Mouse (Mus musculus) heart, postnatal 10 days (tissue): ENCODE results near the gene Snx5. TPM values are rescaled to one million over a fixed set of nuclear protein-coding genes. Genes with fewer than 3 reads are reported as not detected.

Experiments used
- DNase-seq, 2 experiments: peaks; one replicate each; pipeline ENCODE4 v3.0.0; 2021
- intact Hi-C: fragments of 180-260 bp; cut with DNase I; formaldehyde crosslinking; loops from one replicate; pipeline ENCODE4 v1.15.1; 2025
- total RNA-seq, 2 experiments: library from RNA; stranded (reverse); gene quantifications; 2 replicates each; pipeline ENCODE4 v1.2.3; 2021

Gene Snx5
- total RNA-seq, 2 experiments from 2014 or later: 60.1 to 68.5 TPM

GRCm38 (mm10) chr2:144231115-144231514 is 39.6 kb downstream of the Snx5 start:
- intact Hi-C loops: no loop called here
- DNase-seq: no peak

- intact Hi-C loops: no loop called here
- DNase-seq: peak; percentile 35 to 48
These were observed 40.2 kb downstream of the Snx5 start for GRCm38 (mm10) chr2:144230498-144230897.

GRCm38 (mm10) chr2:144229647-144230046 is 41.1 kb downstream of the Snx5 start:
- no peak for DNase-seq
- intact Hi-C loops: no loop called here

DNA sequence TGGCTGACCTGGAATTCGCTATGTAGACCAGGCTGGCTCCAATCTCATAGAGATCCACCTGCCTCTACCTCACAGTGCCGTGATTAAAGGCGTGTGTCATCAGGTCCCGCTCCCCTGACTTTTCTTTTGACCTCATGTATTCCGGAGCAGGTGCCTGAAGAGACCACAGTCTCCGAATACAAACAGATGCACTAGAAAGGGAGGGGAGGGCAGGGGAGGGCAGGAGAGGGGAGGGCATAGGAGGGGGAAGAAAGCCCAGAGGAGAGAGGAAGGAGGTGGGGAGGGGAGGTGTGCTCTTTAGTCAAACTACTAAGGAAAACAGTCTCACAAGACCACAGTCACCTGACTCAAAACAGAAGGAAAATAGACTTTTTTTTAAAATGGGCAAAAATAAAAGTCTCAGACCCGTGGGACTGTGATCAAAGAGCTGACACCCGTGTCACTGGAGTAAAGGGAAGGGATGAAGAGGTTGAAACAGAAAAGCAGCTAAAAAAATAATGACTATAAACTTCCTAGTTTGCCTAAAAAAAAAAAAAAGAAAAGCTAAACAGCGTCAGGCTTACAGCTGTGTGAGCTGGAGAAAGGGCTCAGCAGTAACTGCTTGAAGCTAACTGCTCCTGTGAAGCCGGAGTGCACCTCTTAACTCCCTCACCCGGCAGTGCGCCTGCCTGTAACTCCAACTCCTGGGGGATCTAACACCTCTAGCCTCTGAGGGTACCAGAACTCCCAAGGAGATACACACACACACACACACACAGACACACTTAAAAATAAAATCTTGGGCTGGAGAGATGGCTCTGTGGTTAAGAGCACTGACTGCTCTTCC is 42.0 kb downstream of the Snx5 start:
- no peak for DNase-seq

GRCm38 (mm10) chr2:144226906-144227586 is 43.7 kb downstream of the Snx5 start:
- intact Hi-C loops: no loop called here
- no peak for DNase-seq

More for the DNA sequence above, 42.0 kb downstream of the Snx5 start:
- intact Hi-C loops: no loop called here

DNA sequence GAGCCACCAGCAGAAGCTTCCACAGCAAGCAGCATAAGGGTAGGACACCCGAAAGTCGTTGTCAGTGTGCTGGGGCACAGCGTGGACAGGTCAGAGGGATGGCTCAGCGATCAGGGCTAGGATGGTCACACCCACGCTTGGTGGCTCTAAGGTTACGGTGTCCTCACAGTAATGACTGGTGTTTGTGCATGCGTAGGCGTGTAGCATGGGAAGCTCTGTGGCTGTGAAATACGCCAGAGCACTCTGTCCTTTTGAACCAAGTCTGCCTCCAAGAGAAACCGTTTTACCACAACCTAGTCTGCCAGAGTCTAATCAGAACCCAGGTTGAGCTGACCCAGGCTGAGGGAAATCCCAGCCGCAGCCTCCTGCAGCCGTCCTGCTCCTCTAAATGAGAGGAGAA is 46.4 kb downstream of the Snx5 start:
- no peak for DNase-seq
- intact Hi-C loops: no loop called here

DNA sequence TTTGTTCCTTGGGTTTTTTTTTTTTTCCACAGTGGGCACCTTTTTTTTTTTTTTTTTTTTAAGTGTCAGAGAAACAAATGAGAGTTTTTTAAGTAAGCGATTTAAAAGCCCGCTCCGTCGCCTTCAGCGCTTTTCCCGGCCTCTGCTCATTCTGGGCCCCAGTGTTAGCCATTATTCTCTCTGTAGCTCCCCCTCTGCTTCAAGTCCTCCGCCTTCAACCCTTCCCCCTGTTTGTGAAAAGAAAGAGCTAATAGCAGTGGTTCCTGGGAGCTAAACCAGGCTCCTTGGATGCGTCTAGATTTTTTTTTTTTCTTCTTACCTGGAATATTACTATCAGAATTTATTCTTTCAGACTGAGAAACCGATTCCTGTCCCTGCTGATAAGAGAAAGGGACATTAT is 55.1 kb downstream of the Snx5 start:
- intact Hi-C loops: loop anchor here (2.0 to 10.0 kb wide), 4 partner anchors 129 to 239 kb away; partner anchors contain the start of gene Rrbp1
- no peak for DNase-seq

- peak; percentile 76 to 81 for DNase-seq
- intact Hi-C loops: loop anchor here (2.0 to 10.0 kb wide), 4 partner anchors 128 to 240 kb away; partner anchors contain the start of gene Rrbp1
These were observed 55.5 kb downstream of the Snx5 start for GRCm38 (mm10) chr2:144215195-144215594.

DNA sequence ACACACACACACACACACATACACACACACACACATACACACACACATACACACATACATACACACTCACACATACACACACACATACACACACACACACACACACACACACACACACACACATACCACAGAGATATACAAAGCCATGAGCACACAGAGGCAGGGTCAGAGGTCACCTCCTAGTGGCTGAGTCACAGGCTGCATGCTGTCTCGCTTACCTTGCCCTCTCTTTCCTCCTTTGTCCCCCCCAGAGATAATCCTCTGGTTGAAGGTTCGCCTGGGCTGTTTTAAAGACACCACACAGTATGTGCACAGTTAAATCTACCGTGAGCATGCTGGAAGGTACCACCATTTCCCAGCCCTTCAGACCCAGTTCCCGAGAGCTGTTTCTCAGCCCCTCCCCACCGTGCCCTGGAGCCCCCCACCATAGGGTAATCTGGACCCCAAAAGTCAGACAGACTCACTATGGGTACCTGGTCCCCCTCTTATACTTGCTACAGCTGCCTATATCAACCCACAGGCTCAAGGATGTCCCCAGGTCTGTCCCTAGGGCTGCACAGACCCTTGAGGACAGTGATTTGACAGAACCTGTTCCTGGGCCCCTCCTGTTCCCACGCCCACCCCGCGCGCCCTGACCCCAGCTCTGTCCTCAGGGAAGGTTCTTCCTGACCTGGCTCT is 56.1 kb downstream of the Snx5 start:
- intact Hi-C loops: loop anchor here (2.0 to 10.0 kb wide), 4 partner anchors 128 to 240 kb away; partner anchors contain the start of gene Rrbp1
- no peak for DNase-seq

DNA sequence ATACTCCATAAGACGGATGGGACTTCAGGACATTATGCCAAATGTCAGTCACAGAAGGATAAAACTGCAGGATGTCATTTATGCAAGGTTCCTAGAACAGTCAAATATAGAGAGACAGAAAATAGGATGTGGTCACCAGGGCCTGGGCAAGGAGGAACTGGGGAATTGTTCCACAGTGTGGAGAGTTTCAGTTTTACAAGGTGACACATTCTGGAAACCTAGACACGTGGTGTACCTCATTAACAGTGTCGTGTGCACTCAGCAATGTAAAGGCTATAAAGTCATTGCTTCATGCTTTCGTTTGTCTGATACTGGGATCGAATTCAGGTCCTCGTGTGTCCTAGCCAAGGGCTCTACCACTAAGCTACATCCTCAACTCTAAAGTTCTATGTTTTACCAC is 56.9 kb downstream of the Snx5 start:
- DNase-seq: no peak
- intact Hi-C loops: loop anchor here (2.0 to 10.0 kb wide), 3 partner anchors 127 to 241 kb away; partner anchors contain the start of gene Rrbp1

- DNase-seq: no peak
- intact Hi-C loops: no loop called here
These were observed 61.3 kb downstream of the Snx5 start for GRCm38 (mm10) chr2:144209425-144209824.

DNA sequence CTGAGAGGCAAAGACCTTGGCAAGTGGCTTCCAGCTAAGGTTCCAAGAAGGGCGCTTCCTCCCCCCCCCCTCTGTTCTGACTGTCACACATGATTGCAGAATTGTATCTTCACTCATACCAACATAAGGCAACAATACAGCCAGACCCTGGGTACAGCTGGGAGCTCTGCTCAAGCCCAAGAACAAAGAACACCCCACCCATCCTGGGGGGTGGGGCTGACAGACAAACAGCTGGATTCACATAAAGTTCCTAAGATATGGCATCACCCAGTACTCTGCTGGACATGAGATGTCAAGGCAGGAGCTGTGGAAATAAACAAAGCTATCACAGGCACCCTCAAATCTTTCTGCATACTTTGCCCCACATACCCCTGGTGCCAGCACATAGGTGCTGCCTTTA is 63.3 kb downstream of the Snx5 start:
- intact Hi-C loops: no loop called here
- peak; percentile 33 to 40 for DNase-seq

GRCm38 (mm10) chr2:144203001-144203400 is 67.7 kb downstream of the Snx5 start:
- intact Hi-C loops: no loop called here
- no peak for DNase-seq

DNA sequence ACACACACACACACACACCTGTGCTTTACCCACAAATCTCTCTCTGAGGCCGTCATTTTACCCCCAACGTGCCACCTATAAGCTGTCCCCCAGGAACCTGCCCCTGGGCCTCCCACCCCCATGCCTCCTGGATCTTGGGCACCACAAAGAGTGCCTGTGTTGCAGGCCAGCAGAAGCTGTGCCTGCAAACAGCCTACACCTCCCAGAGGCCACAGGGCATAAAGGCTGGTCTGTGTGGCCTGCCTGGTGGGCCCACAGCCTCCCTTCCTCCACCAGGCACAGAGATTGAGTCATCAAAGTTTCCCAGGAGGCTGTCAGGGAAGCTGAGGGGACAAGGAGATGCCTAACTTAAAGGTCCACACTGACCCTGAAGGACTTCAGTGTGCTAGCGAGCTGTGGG is 68.1 kb downstream of the Snx5 start:
- intact Hi-C loops: no loop called here
- DNase-seq: no peak

- intact Hi-C loops: no loop called here
- peak; percentile 36 to 42 for DNase-seq
These were observed 68.6 kb downstream of the Snx5 start for GRCm38 (mm10) chr2:144202151-144202550.

Other genes with a start within 250 kb of the Snx5 start
- not detected for gene Banf2, start 237.8 kb downstream of the Snx5 start, total RNA-seq
- 10 to 100 TPM in 1 of 2 experiments, 1 to 10 TPM in 1; 9.8 to 11.5 TPM for gene Mgme1, start 243 bp downstream of the Snx5 start, total RNA-seq
- not detected for gene Ovol2, start 61.2 kb upstream of the Snx5 start, total RNA-seq
- 10 to 100 TPM; 30.3 to 32.5 TPM for gene Kat14, start 98.1 kb upstream of the Snx5 start, total RNA-seq
- gene Pet117, start 98.1 kb upstream of the Snx5 start, total RNA-seq: 10 to 100 TPM in 1 of 2 experiments, 1 to 10 TPM in 1; 9.1 to 14.1 TPM